Mouse (Mus musculus) gastrocnemius, postnatal 25 days (tissue): ENCODE data around the gene Ccdc124. TPM values are rescaled to one million over a fixed set of nuclear protein-coding genes. Genes with fewer than 3 reads are reported as not detected.
"Not testable (repeated sequence)": the region's sequence is repeated elsewhere in the genome, so short reads cannot be mapped to it uniquely, and the experiment has no call there.

Experiments used
- DNase-seq: peaks from one replicate; pipeline ENCODE4 v3.0.0; 2022
- total RNA-seq, 2 experiments: library from RNA; stranded (reverse); gene quantifications; 1 replicate in 1 of 2; 2 replicates in 1 of 2; pipeline ENCODE4 v1.2.3; 2021

Gene Ccdc124
- total RNA-seq, 2 experiments from 2014 or later = 58.3 to 58.8 TPM

DNA sequence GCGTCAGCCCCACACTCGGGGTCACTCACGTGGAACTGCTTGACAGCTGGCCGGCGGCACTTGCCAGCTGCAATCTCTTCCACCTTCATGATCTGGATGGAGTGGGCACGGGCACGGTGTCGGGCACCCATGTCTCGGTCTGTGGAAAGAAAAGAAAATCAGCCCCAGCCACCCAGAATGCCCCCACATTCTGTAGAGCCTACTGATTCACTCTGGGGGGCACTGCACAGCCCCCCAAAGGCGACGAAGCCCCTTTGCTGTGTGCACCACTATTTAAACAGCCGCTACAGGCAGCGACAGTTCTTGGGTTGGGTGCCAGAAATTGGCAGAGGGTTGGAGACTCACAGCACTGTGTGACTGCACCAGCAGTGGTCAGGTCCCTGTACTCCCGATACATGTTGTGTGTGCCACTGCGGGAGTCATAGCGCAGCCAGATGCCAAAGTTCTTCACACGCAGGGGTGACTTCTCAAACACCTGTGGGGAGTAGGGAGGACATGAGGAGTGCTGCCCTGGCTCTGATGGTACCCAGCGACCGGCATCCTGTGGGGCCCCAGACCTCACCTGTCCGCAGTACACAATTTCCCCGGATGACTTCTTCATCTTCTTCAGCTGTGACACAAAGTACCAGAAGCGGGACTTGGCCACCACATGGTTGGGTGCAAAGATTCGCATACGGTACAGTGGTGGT lies 22.0 kb upstream of the Ccdc124 start:
- not testable (repeated sequence) for DNase-seq

- DNase-seq = no peak
Measured at GRCm38 (mm10) chr8:70894771-70895545, 21.2 kb upstream of the Ccdc124 start.

DNA sequence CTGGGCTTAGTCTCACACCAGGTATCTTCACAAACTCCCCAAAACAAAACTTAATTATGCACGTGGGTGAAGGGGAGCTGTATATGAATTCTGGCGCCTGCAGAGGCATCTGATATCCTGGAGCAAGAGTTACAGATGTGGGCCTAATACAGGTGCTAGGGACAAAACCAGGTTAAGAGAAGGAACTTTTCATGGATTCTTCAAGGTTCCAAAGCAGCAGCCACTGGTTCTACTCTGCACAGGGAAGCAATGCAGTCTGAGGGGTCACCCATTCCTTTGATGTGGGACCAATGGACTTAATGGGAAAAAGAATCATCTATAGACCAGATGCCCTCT lies 20.6 kb upstream of the Ccdc124 start:
- DNase-seq = no peak

DNA sequence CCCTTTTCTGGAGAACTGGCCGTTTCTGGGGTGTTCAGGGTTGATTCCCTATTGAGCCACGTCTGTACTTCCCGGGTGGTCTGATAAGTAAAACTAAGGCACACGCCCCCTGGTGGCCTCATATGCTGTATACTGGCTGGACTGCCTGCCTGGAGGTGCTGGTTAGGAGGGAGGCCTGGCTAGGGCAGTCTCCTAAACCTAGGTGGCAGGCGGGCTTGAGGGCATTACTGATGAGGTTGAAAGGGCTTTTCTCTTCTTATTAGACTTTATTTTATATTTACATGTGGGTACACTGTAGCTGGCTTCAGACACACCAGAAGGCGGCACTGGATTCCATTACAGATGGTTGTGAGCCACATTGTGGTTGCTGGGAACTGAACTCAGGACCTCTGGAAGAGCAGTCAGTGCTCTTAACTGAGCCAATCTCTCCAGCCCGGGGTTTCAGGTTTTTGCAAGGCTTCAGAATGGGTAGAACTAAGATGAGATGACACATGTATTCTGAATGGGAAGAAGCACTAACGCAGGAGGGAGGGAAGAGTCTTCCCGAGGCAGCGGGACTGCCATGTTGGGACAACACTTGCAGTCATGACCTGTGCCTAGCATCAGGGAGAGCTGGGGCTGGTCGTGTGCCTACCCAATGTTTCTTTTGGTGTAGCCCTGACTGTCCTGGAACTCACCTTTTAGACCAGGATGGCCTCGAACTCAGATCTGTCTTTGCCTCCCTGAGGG lies 20.1 kb upstream of the Ccdc124 start:
- DNase-seq = peak; percentile 55

DNA sequence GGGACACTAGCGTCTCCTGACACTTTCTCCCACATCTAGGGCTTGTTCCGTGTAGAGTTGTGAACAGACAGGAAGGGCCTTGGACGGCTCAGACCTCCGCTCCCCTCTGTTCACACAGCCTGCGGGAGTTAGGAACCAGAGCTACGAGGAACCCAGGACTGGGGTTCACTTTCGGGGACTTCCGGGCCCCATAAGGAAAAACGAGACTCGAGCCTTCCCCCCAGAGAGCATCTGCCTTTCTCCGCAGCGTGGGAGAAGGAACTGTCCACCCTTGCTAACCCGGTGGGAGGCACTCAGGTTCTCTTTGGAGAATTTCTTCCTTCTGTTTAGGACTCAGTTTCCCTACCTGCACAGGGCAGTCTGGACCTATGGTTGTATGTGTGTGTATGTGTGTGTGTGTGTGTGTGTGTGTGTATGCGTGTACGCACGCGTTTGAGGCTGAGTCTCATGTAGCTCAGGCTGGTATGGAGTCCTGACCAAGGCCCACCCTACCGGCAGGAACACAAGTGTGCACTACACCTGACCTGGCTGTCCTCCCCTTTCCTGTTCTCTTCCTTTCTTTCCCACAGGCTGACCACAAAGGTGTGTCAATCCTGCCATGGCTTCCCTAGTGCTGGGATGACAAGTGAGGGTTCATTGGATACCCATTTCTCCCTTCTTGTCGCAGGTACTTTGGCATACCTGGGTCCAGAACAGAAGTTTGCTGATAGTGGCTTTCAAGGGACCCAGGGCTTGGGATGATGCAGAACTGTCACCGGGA lies 19.3 kb upstream of the Ccdc124 start:
- DNase-seq = no peak

DNA sequence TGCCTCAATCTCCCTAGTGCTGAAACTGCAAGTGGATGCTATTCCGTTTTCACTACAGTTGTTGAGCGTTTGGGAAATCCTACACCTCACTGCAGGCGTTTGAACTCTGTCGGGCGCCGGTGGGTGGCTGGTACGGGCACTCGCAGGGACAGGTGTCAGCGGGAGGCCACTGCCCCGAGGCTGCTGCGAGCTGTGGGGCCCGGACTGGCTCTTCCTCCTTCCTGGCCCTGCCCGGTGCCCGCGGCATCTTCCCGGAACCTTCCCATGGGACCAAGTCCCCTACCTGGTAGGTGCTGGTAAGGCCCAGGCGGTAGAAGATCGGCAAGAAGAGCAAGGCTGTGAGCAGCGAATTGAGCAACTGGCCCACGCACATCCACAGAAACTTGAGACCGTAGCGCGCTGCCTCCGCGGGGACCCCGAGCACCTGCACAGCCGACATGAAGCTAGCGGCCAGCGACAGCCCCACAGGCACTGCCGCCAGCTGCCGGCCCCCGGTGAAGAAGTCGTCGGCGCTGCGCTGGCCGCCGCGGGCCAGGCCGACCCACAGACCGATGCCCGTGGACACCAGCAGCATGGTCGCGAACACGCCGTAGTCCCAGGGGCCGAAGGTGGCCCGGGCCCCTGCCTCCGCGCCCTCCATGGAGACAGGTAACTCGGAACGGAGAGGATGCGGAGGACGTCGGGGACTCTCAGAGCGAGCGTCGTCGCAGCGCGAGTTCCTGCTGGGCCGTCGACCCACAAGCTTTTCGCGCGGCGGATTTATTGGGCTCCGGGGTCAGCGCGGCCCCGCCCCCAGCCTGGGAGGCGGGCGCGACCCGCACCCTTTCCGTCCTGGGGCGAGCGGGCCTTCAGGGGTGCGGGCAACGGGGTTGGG lies 18.5 kb upstream of the Ccdc124 start, which contains the start of gene Slc5a5:
Slc5a5 (minus strand) TSS at position 736 of the 874 bp plus-strand sequence.
- DNase-seq = no peak

- no peak for DNase-seq
Measured at GRCm38 (mm10) chr8:70891356-70891755, 17.6 kb upstream of the Ccdc124 start.

GRCm38 (mm10) chr8:70890656-70891055 lies 16.9 kb upstream of the Ccdc124 start:
- DNase-seq = no peak

DNA sequence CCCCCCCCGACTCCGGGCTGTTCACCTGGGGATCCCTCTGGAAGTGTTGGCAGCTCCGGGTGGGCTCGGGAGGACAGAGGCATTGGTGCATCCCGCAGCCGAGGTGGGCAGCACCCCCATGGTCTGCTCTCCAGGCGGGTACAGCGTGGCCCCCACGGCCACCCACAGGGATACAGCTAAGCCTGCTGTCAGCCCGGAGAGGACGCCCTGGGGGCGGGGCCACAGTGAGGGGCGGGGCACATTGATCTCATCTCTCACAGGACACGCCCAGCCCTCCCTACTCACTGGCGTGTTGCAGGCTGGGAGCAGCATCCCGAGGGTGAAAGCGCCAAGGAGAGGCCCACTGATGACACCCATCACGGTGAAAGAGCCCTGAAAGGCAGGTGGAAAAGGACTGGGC lies 13.9 kb upstream of the Ccdc124 start:
- DNase-seq = no peak

- no peak for DNase-seq
Measured at GRCm38 (mm10) chr8:70885612-70886011, 11.9 kb upstream of the Ccdc124 start.

DNA sequence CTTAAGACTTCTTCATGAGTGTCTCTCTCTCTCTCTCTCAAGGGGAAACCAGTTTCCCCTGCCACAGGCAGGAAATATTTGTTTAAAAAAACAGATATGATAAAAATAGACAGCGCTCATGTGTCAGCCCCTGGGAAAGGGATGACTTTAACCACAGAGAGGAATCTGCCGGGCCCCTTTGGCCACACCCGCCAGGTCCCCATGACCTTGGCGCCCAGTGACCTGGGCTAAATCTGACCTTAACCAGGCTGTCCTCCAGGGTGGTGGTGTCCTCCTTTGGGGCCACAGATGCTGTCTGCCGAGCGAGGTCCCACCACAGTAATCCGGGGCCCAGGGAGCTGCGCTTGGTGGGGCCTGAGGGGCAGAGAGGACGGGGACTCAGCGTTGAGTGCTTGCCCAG lies 10.9 kb upstream of the Ccdc124 start:
- no peak for DNase-seq

DNA sequence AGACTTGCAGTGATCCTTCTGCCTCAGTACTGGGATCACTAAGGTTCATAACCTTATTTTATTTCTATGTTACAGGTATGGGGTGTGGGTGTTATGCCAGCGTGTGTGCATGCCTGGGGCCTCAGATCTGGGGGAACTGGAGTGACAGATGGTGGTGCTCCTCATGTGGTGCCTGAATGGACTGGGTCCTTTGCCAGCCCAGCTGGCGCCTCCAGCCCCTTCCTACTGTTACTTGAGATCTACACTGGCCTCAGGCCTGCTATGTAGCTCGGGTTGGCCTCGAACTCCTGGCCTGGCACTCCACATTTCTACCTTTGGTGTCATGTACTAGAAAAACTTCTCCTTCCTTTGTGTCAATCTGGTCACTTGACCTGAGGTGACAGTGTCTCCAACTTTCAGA lies 10.5 kb upstream of the Ccdc124 start:
- DNase-seq = no peak

- DNase-seq = no peak
Measured at GRCm38 (mm10) chr8:70880546-70880945, 6.8 kb upstream of the Ccdc124 start.

DNA sequence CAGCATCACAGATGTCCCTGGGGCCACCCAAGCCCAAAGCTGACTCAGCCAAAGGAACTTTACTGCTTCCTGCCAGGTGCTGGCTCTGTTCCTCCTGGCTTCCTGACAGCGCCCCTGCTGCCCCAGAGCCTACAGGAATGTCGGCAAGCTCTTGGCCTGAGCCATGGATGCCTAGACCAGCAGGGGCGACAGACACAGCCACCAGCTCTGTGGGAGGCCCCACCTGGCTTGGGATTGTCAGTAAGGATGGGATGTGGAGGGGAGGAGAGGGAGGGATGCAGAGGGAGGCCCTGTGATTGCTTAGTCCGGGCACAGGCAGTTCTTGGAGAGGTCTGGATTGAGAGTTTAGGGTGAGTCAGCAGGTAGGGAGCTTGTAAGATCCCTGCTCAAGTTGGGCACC lies 6.4 kb upstream of the Ccdc124 start:
- no peak for DNase-seq

DNA sequence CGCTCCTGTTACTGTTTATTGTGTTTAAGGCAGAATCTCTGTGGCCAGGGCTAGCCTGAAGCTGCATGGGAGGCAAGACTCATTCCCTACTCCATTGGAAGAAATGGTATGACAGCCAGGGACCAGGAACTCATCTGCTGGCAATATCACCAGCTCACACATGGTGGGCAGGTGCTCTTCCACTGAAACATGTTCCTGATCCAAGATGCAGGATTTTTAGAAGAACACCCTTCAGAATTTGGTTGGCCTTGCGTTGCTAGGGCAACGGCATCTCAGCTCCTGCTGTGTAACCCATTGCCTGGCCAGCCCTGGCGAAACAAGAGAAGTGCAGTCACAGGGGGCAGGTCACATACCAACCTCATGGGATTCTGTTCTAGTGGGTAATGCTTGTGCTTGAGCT lies 5.8 kb upstream of the Ccdc124 start:
- no peak for DNase-seq

- no peak for DNase-seq
Measured at GRCm38 (mm10) chr8:70878178-70878577, 4.4 kb upstream of the Ccdc124 start.

DNA sequence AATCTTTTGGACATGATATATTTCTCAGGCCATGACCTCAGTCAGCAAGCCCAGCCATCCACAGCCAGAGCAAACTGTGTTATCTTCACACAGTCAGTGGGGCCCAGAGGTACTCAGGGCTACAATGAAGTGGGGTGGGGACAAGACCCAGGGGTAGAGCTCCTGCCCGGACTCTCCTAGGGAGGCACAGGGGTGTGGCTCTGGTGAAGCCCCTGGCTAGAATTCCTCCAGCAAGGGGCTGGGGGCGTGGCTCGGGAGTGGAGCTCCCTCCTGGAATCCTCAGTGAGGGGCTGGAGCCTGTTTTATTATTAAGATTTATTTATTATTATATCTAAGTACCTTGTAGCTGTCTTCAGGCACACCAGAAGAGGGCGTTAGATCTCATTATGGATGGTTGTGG lies 2.6 kb upstream of the Ccdc124 start:
- DNase-seq = no peak

DNA sequence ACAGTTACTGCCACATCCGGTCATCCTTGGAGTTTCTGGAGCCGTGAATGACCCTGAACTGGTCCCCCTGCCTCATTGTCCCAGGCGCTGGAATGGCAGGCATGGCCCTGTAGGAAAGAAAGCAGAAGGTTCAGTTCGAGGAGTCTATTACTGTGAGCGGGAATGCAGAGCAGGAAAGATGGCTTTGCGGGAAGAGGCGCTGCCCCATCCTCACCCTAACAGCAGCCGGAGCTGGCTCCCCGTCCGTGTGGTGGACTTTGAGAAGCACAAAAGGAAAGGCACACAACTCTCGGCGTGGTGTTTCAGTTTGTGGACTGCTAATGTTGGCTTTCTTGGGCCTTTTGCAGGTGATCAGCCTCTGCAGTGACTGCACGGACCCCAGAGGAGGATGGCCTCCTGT lies 706 bp upstream of the Ccdc124 start:
- DNase-seq = no peak

DNA sequence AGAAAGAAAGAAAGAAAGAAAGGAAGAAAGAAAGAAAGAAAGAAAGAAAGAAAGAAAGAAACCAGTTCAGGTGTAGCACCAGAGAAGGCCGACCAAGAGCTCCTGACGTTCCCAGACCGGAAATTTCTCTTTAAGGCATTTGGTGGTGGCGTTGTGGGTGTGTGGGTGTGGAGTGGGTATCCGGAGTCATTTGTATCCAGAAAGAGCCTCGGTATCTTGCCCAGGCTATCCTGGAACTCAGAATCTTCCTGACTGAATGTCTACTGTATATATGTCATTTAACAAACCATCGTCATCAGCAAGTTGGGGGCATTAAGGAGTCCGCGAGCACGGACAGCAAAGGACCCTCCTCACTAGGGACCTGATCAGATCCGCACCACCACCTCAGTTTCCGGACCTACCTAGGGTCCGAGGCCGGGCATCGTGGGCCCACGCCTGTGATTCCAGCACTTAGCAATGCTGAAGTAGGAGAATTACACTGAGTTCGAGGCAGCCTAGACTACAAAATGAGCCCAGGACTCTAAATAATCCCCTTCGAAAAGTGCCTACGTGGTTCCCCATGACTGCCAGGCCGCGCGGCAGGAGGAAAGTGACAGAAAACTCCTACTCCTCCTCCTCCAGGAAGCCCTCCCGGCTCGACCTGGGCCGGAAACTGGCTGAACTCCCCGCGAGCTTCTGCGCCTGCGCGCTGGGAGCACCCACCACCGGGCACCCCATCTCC lies 932 bp downstream of the Ccdc124 start:
- no peak for DNase-seq

- DNase-seq = no peak
Measured at GRCm38 (mm10) chr8:70871195-70871807, 2.4 kb downstream of the Ccdc124 start.
